27 mouse cellular contexts compared by ENCODE assay signal in genomic region chr19:37867592-37867991, GRCm38 (mm10).
DNase-seq lines count a peak whose midpoint lies in the region; ATAC-seq and TF ChIP-seq lines count a peak whose summit lies in the region.
"Had no signal": no experiment of that assay in that cellular context is flagged by ENCODE, and none has a peak within 500 bp of the region (broad histone marks: within the 10 kb centered on the region; RNA-seq: fewer than 3 reads in every experiment).

No protein-coding gene starts in this region.

- no peak overlapping the region for H3K4me3 ChIP-seq in kidney, adult 2 months (ENCODE audit: insufficient read depth, low read depth, low read length)
- no peak overlapping the region for H3K4me3 ChIP-seq in kidney, embryonic 15.5 days (replicated peaks)
- no peak overlapping the region for H3K4me3 ChIP-seq in liver, embryonic 12.5 days
- no peak overlapping the region for H3K4me3 ChIP-seq in liver, embryonic 15.5 days (replicated peaks)
- H3K4me3 ChIP-seq: embryonic facial prominence, embryonic 12.5 days; embryonic facial prominence, embryonic 15.5 days; forebrain, embryonic 12.5 days; forebrain, embryonic 15.5 days; heart, embryonic 12.5 days; heart, embryonic 15.5 days; hindbrain, embryonic 10.5 days; hindbrain, embryonic 13.5 days had no signal

- no peak for ATAC-seq in kidney, embryonic 15.5 days (replicated peaks; ENCODE audit: low FRiP score)
- no peak for ATAC-seq in liver, embryonic 12.5 days
- ATAC-seq in liver, embryonic 15.5 days (ENCODE audit: insufficient read depth), result no peak
- ATAC-seq: CD4-positive, CD25-positive, alpha-beta regulatory T cell, adult 4 months; forebrain, embryonic 15.5 days; hindbrain, embryonic 16.5 days had no signal

- peak; percentile 27 for DNase-seq in kidney, adult 2 months
- no peak for DNase-seq in liver
- no peak for DNase-seq in layer of hippocampus, postnatal 36 days
- no peak for DNase-seq in thymus, postnatal 36 days
- DNase-seq: adrenal gland, adult 2 months; adrenal gland, postnatal 14 days; cerebellum, adult 11 months; cerebellum, adult 2 months; cerebellum, adult 9-11 months; cerebellum, postnatal 25 days; gastrocnemius, postnatal 10 days; gastrocnemius, postnatal 36 days; heart, postnatal 10 days; heart, postnatal 36 days had no signal

- H3K36me3 ChIP-seq in kidney, adult 2 months (ENCODE audit: control insufficient read depth, insufficient read depth, low read length), result no peaks in the 10 kb centered on the region
- no peaks in the 10 kb centered on the region for H3K36me3 ChIP-seq in kidney, embryonic 15.5 days
- H3K36me3 ChIP-seq in liver, embryonic 12.5 days, result no peaks in the 10 kb centered on the region
- H3K36me3 ChIP-seq in liver, embryonic 15.5 days (replicated peaks), result no peaks in the 10 kb centered on the region
- H3K36me3 ChIP-seq: embryonic facial prominence, embryonic 12.5 days; embryonic facial prominence, embryonic 15.5 days; forebrain, embryonic 12.5 days; forebrain, embryonic 15.5 days; heart, embryonic 12.5 days; heart, embryonic 15.5 days; hindbrain, embryonic 10.5 days; hindbrain, embryonic 13.5 days had no signal

- H3K9me3 ChIP-seq in kidney, embryonic 15.5 days (replicated peaks), result no peaks in the 10 kb centered on the region
- H3K9me3 ChIP-seq in liver, embryonic 12.5 days (replicated peaks), result no peaks in the 10 kb centered on the region
- H3K9me3 ChIP-seq in liver, embryonic 15.5 days (replicated peaks), result no peaks in the 10 kb centered on the region
- H3K9me3 ChIP-seq: embryonic facial prominence, embryonic 12.5 days; embryonic facial prominence, embryonic 15.5 days; forebrain, embryonic 12.5 days; forebrain, embryonic 15.5 days; heart, embryonic 12.5 days; heart, embryonic 15.5 days; hindbrain, embryonic 10.5 days; hindbrain, embryonic 13.5 days had no signal

- H3K4me2 ChIP-seq in kidney, embryonic 15.5 days, result no peak overlapping the region
- H3K4me2 ChIP-seq in liver, embryonic 12.5 days, result no peak overlapping the region
- H3K4me2 ChIP-seq in liver, embryonic 15.5 days, result 0 out of 2 replicates have a peak overlapping the region, but pooled peaks have one; percentile 25
- H3K4me2 ChIP-seq: embryonic facial prominence, embryonic 12.5 days; embryonic facial prominence, embryonic 15.5 days; forebrain, embryonic 12.5 days; forebrain, embryonic 15.5 days; heart, embryonic 12.5 days; heart, embryonic 15.5 days; hindbrain, embryonic 13.5 days had no signal

- no peaks in the 10 kb centered on the region for H3K4me1 ChIP-seq in kidney, adult 2 months (ENCODE audit: control insufficient read depth, insufficient read depth, low read length)
- no peaks in the 10 kb centered on the region for H3K4me1 ChIP-seq in kidney, embryonic 15.5 days
- no peaks in the 10 kb centered on the region for H3K4me1 ChIP-seq in liver, embryonic 12.5 days
- no peaks in the 10 kb centered on the region for H3K4me1 ChIP-seq in liver, embryonic 15.5 days (replicated peaks)
- H3K4me1 ChIP-seq: embryonic facial prominence, embryonic 12.5 days; embryonic facial prominence, embryonic 15.5 days; forebrain, embryonic 12.5 days; forebrain, embryonic 15.5 days; heart, embryonic 12.5 days; heart, embryonic 15.5 days; hindbrain, embryonic 10.5 days; hindbrain, embryonic 13.5 days had no signal

- no peak overlapping the region for H3K27ac ChIP-seq in kidney, adult 2 months (ENCODE audit: insufficient read depth, low read depth, low read length)
- no peak overlapping the region for H3K27ac ChIP-seq in kidney, embryonic 15.5 days
- H3K27ac ChIP-seq in liver, embryonic 12.5 days, result 0 out of 2 replicates have a peak overlapping the region, but pooled peaks have one; percentile 2
- peak overlapping the region; percentile 56; the same call in 1 of the 2 replicates for H3K27ac ChIP-seq in liver, embryonic 15.5 days (replicated peaks)
- H3K27ac ChIP-seq: embryonic facial prominence, embryonic 12.5 days; embryonic facial prominence, embryonic 15.5 days; forebrain, embryonic 12.5 days; forebrain, embryonic 15.5 days; heart, embryonic 15.5 days; hindbrain, embryonic 10.5 days; hindbrain, embryonic 13.5 days had no signal

- no peaks in the 10 kb centered on the region for H3K27me3 ChIP-seq in kidney, adult 2 months (replicated peaks; ENCODE audit: control insufficient read depth, insufficient read depth, low read length)
- H3K27me3 ChIP-seq in kidney, embryonic 15.5 days, result no peaks in the 10 kb centered on the region
- H3K27me3 ChIP-seq in liver, embryonic 12.5 days (replicated peaks), result 0 out of 2 replicates have a peak, but pooled peaks cover under 1% of the 10 kb centered on the region
- H3K27me3 ChIP-seq in liver, embryonic 15.5 days, result no peaks in the 10 kb centered on the region
- H3K27me3 ChIP-seq: embryonic facial prominence, embryonic 12.5 days; embryonic facial prominence, embryonic 15.5 days; forebrain, embryonic 12.5 days; forebrain, embryonic 15.5 days; heart, embryonic 12.5 days; heart, embryonic 15.5 days; hindbrain, embryonic 13.5 days had no signal

- no peak overlapping the region for H3K9ac ChIP-seq in kidney, embryonic 15.5 days
- H3K9ac ChIP-seq in liver, embryonic 12.5 days, result no peak overlapping the region
- no peak overlapping the region for H3K9ac ChIP-seq in liver, embryonic 15.5 days
- H3K9ac ChIP-seq: embryonic facial prominence, embryonic 12.5 days; embryonic facial prominence, embryonic 15.5 days; forebrain, embryonic 12.5 days; forebrain, embryonic 15.5 days; heart, embryonic 12.5 days; heart, embryonic 15.5 days; hindbrain, embryonic 13.5 days had no signal

- 40% methylated on average over 3 of the region's 3 CpGs for WGBS in kidney, adult 2 months
- WGBS in kidney, embryonic 15.5 days, result 72% methylated on average over 3 of the region's 3 CpGs
- 44% methylated on average over 3 of the region's 3 CpGs for WGBS in liver, embryonic 12.5 days (ENCODE audit: insufficient replicate concordance)
- 58% methylated on average over 3 of the region's 3 CpGs for WGBS in liver, embryonic 15.5 days (ENCODE audit: insufficient replicate concordance)

- TF ChIP-seq POLR2A in kidney, adult 2 months (IDR thresholded peaks at IDR 0.05; ENCODE audit: low read depth, low read length), result no peak

- TF ChIP-seq CTCF in kidney, adult 2 months (conservative IDR thresholded peaks at IDR 0.05; ENCODE audit: insufficient read depth, insufficient read length, low read depth, low read length), result no peak

Comparison
In these comparisons a context has a peak if more than half of its experiments do, and no peak if none do; other contexts are left out.
1. H3K27ac ChIP-seq: peak in liver, embryonic 12.5 days (single experiment) and liver, embryonic 15.5 days (single experiment); none in kidney, adult 2 months (single experiment) and kidney, embryonic 15.5 days (single experiment).